Mouse (Mus musculus) Patski (cell line): ENCODE results near the gene Coq10b. TPM values are rescaled to one million over a fixed set of nuclear protein-coding genes. Genes with fewer than 3 reads are reported as not detected.

ENCODE experiments used
- ATAC-seq: fragments of 100-300 bp; one replicate; pipeline ENCODE4 v1.8.0; 2021
- CTCF ChIA-PET: fragments of 350-600 bp; sonication (Branson Sonifier 250); formaldehyde crosslinking; loops from one replicate; lab custom pipeline; 2022; ENCODE audit warnings: inconsistent platforms; lab: Charles Lee
- POLR2A ChIA-PET: fragments of 350-600 bp; sonication (Branson Sonifier 250); formaldehyde crosslinking; loops from one replicate; lab custom pipeline; 2022; ENCODE audit warnings: antibody characterized with exemption, inconsistent platforms; lab: Charles Lee
- DNase-seq: peaks from one replicate; pipeline ENCODE4 v3.0.0-alpha.2; 2011; ENCODE audit warnings: low read depth, low spot score
- H3K27me3 ChIP-seq: fragments of 371-371 bp; one replicate; pipeline ENCODE4 v1.5.1; 2021
- CTCF ChIP-seq: fragments of 100-300 bp; IDR thresholded peaks from one replicate; pipeline ENCODE4 v1.5.1; 2021
- in situ Hi-C: fragments of 300-500 bp; cut with MboI; formaldehyde crosslinking; loops from 3 replicates; pipeline ENCODE4 v1.11.1; 2018; ENCODE audit warnings: low pct_unique_long_range_greater_than_20kb, mixed read lengths
- polyA plus RNA-seq: library from polyadenylated mRNA; unstranded; gene quantifications from one replicate; pipeline ENCODE4 v1.2.3, GENCODE M21; 2021

Gene Coq10b
- polyA plus RNA-seq, 1 experiment from 2014 or later, result 43.5 TPM

DNA sequence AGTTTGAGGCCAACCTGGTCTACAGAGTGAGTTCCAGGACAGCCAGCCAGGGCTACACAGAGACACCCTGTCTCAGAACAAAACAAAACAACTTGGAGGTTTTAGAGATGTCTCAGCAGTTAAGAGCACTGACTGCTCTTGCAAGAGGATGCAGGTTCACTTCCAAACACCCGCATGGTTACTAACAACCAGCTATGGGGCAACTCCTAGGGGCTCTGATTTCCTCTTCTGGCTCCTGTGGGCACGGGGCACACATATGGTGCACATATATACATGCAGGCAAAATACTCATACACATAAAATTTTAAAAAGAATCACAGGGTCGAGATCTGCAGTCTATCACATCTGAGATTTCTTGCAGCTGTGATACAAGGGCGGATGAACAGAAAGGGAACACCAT is 23.1 kb upstream of the Coq10b start:
- CTCF ChIA-PET, result interaction anchor here (1.0 kb wide), 2 partner anchors 12 to 15 kb away, joined by 3 to 4 read pairs; no protein-coding TSS in a partner anchor
- ATAC-seq, result no peak

GRCm38 (mm10) chr1:55031026-55031779 is 21.4 kb upstream of the Coq10b start:
- DNase-seq (no peak), ATAC-seq (no peak)
- CTCF ChIA-PET, result no interaction called here
- TF ChIP-seq CTCF, result no peak
- no peaks in the 10 kb centered on the region for H3K27me3 ChIP-seq
- in situ Hi-C loops, result no loop called here
- POLR2A ChIA-PET, result no interaction called here

More for the DNA sequence above, 23.1 kb upstream of the Coq10b start:
- TF ChIP-seq CTCF, result no peak
- no peaks in the 10 kb centered on the region for H3K27me3 ChIP-seq
- DNase-seq, result no peak
- in situ Hi-C loops, result no loop called here
- POLR2A ChIA-PET, result interaction anchor here (0.8 kb wide), 1 partner anchor 11 kb away, joined by 3 read pairs; no protein-coding TSS in a partner anchor

GRCm38 (mm10) chr1:55039944-55040343 is 12.6 kb upstream of the Coq10b start:
- peaks cover 5% of the 10 kb centered on the region for H3K27me3 ChIP-seq
- CTCF ChIA-PET, result no interaction called here
- in situ Hi-C loops, result no loop called here
- ATAC-seq (no peak), DNase-seq (no peak)
- no peak for TF ChIP-seq CTCF
- POLR2A ChIA-PET, result interaction anchor here (1.0 kb wide), 1 partner anchor 10 kb away, joined by 3 read pairs; no protein-coding TSS in a partner anchor

DNA sequence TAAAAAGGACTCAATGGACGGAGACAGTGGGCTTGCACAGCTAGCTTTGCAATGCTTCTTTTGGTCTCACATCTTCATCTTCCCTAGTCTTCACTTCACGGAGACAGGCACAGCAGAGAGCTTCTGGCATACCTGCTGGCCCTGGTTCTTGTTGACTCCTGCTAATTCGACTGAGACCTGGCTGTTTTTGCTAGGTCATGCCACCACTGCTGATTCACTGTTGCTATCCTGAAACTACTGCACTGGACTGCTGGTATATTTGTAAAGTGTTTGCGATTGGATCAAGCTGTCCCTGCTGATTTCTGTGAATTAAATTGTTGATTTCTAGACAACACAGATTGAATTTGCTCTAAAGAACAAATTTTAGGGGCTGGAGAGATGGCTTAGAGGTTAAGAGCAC is 10.9 kb upstream of the Coq10b start:
- ChIA-PET POLR2A (interaction anchor here (0.6 kb wide), 1 partner anchor 32 kb away, joined by 3 read pairs; no protein-coding TSS in a partner anchor), CTCF (interaction anchor here (0.8 kb wide), 1 partner anchor 12 kb away, joined by 3 read pairs; no protein-coding TSS in a partner anchor)
- DNase-seq, result no peak
- ATAC-seq, result no peak
- TF ChIP-seq CTCF, result no peak
- peaks cover 5% of the 10 kb centered on the region for H3K27me3 ChIP-seq
- in situ Hi-C loops, result no loop called here

- TF ChIP-seq CTCF, result peak; percentile 11
- no peak for ATAC-seq
- CTCF ChIA-PET, result no interaction called here
Measured at GRCm38 (mm10) chr1:55042246-55042645, 10.3 kb upstream of the Coq10b start.

DNA sequence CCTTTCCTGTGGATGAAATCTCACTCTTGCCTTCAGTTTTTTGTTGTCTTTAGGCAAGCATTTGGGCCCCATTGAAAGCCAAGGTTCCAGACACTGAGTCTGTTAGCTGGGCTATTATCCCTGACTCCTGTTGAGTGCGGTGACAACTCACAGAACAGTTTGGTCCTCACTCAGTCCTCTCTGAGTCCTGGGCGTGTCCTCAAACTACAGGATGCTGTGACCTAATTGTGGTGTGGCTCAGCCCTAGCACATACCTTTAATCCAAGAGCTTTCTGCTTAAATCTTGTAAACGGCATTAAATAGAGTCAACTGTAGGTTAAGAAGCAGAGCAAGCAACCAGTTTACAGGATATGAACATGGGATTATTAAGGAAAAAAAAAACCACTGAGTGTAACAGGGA is 9.4 kb upstream of the Coq10b start:
- ATAC-seq (no peak), DNase-seq (no peak)
- TF ChIP-seq CTCF, result no peak
- in situ Hi-C loops, result no loop called here
- CTCF ChIA-PET, result no interaction called here
- H3K27me3 ChIP-seq, result peaks cover 5% of the 10 kb centered on the region
- POLR2A ChIA-PET, result interaction anchor here (0.7 kb wide), 1 partner anchor 18 kb away, joined by 4 read pairs; no protein-coding TSS in a partner anchor

More at GRCm38 (mm10) chr1:55042246-55042645, 10.3 kb upstream of the Coq10b start:
- in situ Hi-C loops, result no loop called here
- peaks cover 5% of the 10 kb centered on the region for H3K27me3 ChIP-seq
- no peak for DNase-seq
- POLR2A ChIA-PET, result interaction anchor here (0.6 kb wide), 1 partner anchor 32 kb away, joined by 3 read pairs; no protein-coding TSS in a partner anchor

GRCm38 (mm10) chr1:55048841-55049587 is 3.6 kb upstream of the Coq10b start:
- CTCF ChIA-PET, result no interaction called here

DNA sequence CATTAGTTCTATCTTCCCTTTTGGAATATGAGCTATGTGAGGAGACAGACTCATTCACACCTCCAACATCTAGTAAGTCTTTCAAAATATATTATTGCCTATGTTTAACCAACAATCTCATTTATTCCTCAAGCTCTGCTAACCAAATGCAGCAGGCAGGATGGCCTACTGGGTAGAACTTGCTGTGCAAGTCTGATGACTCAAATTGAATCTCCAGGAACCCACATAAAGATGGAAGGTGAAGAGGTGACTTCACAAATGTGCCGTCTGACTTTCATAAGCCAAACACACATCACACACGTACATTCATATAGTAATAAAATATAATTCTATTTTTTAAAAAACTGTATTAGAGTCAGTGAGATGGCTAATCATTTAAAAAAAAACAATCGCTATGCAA is 899 bp upstream of the Coq10b start:
- DNase-seq (no peak), ATAC-seq (no peak)
- POLR2A ChIA-PET, result interaction anchor here (0.7 kb wide), 1 partner anchor 13 kb away, joined by 3 read pairs; no protein-coding TSS in a partner anchor
- in situ Hi-C loops, result no loop called here
- no peak for TF ChIP-seq CTCF
- CTCF ChIA-PET, result no interaction called here
- no peaks in the 10 kb centered on the region for H3K27me3 ChIP-seq

More at GRCm38 (mm10) chr1:55048841-55049587, 3.6 kb upstream of the Coq10b start:
- POLR2A ChIA-PET, result no interaction called here
- H3K27me3 ChIP-seq, result no peaks in the 10 kb centered on the region
- DNase-seq (no peak), ATAC-seq (no peak)
- in situ Hi-C loops, result no loop called here
- TF ChIP-seq CTCF, result no peak

DNA sequence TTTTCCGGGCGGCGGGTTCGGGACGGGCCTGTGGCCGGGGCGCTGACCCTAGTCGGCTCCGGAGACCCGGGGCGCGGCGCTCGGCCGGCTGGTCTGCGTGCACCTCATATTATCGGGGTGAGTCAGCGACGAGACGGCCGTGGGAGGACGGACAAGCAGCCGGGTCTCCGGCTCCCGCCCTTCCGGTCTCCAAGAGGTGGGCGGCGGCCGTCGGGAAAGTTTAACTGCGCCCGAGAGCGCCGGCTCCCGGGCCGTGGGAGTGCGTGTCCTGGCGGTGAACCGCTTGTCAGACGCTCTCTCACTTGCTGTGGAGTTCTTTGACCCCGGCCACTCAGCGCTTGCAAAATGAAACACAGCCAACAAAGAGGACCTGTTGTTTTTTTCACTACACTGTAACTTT is 435 bp downstream of the Coq10b start:
- ChIA-PET POLR2A (no interaction called here), CTCF (no interaction called here)
- in situ Hi-C loops, result no loop called here
- no peaks in the 10 kb centered on the region for H3K27me3 ChIP-seq
- peak; percentile 87 for ATAC-seq
- peak; percentile 38 for DNase-seq
- TF ChIP-seq CTCF, result no peak

DNA sequence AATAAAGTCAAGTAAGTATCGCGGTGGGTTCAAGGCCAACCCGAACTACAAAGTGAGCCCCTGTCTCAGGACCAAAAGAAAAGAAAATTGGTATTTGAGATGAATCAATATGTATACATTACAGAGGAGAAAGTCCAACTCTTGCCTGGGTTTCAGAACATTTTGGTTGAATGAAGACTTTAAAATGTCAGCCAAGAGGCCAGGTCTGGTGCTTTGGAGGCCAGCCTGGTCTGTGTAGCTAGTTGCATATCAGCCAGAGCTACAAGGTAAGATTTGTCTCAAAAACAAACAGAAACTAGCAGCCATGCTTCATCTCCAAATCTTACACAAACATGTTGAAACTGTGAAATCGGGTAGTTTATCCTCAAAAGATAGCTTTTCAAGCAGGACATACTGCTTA is 1.0 kb downstream of the Coq10b start:
- no peaks in the 10 kb centered on the region for H3K27me3 ChIP-seq
- TF ChIP-seq CTCF, result no peak
- no peak for ATAC-seq
- in situ Hi-C loops, result no loop called here
- CTCF ChIA-PET, result no interaction called here
- POLR2A ChIA-PET, result interaction anchor here (0.6 kb wide), 1 partner anchor 366 kb away, joined by 10 read pairs; no protein-coding TSS in a partner anchor
- DNase-seq, result no peak
